Mouse (Mus musculus) thymus, postnatal 36 days (tissue): ENCODE measurements around the gene Mif.
A peak's percentile ranks its signal among the peaks of the same experiment; 100 is the strongest.
"Not testable (repeated sequence)": the region's sequence is repeated elsewhere in the genome, so short reads cannot be mapped to it uniquely, and the experiment has no call there.

Experiments
- DNase-seq, 2 experiments: peaks; one replicate each; pipeline ENCODE4 v3.0.0; 2022; ENCODE audit warnings: mixed read lengths in 2 of 2

Gene Mif

DNA sequence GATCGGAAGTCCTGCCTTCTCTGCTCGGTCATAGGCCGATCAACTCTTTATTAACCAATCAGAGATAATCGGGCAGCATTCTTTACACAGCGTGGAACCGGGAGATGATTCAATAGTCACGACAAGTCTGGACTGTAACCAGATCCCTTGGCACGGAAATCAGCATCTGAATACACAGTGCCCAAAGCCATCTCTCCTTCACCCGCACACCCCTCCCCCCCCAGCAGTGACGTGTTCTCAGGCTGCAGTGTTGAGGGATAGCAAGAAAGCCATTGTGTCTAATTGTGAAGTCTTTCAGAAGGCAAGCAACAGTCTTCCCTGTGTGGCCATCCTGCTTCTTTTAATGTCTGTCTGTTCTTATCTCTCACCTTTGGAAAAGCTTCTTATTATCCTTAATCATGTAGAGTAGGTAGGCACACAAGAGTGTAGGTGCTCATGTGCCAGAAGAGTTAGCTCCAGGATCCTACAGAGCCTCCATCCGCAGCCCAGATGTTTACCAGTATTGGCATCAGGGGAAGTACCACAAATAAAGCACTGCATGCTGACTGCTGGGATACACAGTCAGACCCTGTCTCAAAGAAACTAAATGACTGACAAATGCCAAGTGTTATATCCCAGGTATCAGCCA lies 13.0 kb upstream of the Mif start:
- no peak for DNase-seq

DNA sequence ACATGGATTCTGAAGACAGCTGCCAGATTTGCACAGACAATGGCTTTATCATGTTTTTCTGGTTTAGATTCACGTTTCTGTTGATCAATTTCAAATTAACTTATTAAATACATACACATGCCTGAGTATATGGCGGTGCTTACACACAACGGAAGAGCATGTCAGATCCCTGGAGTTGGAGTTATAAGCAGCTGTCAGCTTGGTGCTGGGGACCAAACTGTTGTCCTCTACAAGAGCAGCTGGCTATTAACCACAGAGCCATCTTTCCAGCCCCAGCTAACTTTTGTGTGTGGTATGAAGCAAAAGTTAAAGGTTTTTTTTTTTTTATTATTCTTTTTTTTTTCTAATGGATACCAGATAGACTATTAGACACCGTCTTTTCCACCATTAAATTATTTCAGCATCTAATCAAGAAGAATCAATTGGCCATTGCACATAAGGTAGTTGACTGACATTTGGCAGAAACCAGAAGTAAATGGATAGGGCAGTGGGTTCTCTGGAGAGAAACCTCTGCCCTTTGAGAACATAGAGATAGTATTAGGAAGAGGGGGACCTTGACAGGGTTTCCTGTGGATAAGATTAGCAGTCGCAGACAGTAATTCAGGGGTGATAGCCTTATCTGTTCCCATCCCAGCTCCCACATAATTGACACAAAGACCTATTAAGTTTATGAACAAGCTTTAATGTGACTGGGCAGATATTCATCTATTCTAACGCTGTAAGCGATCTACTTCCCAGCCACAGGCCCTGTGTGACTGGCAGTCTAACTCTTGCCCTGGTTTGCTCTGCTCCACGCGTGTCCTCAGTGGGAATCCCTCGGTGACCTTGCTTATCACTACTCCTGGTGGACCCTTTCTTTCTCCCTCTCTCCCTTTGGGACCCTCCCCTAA lies 12.2 kb upstream of the Mif start:
- DNase-seq = no peak

DNA sequence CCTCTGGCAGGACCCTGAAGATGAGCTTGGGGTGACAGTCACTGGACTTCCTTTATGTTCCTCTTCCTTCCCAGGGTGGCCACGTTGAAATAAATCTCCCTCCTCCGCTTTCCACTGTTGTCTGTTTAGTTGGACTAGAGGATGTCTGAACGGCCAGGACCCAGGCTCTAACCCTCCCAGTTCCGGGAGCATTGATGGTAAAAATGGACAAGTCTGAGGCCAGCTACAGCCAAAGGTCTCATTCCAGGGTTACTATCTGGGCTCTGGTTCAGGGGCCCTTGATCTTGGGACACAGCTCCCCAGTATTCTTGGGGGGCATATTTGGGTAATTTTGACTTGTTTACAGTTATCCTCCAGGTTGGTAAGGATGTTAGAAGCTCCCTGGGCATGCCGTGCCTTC lies 1.5 kb upstream of the Mif start:
- DNase-seq = no peak

DNA sequence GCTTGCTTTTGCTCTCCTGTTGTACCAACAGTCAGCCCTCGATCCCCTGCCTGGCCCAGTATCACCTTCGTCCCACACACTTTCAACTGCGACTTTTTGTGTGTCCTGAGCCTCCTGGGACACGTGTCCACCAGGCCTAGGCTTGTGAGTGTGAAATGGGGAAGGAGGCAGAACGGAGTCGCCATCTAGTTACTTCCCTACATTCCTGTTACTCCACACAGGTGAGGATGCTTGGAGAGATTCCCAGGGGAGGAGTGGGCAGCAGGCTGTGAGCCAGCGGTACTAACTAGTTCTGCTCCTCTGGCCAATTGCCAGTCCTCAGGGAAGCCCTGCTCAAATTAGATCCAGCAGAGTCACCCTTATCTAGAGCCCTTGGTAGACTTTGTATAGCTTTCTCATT lies 706 bp upstream of the Mif start:
- DNase-seq = peak in 1 of 2 experiments; percentile 14

DNA sequence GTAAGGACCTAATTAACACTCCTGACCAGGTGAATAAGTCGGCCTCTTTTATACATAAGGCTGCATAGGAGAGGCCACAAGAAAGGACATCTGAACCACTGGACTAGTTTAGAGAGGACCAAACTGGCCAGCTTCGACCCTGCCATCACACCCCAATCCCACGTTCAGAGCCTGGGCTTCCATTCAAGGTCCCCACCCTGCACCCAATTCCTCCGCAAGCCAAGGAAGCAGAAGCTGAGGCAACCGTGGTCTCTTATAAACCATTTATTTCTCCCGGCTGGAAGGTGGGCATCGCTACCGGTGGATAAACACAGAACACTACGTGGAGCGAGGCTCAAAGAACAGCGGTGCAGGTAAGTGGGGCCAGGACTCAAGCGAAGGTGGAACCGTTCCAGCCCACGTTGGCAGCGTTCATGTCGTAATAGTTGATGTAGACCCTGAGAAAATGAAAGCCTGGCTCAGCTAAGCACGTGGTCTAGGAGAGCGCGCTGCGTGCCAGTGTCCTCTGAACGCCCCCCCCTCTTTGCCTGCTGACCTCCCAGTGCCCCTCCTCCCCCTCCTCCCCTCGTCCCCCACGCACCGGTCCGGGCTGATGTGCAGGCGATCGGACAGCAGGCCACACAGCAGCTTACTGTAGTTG lies 813 bp downstream of the Mif start:
- peak in 1 of 2 experiments; percentile 46 for DNase-seq

DNA sequence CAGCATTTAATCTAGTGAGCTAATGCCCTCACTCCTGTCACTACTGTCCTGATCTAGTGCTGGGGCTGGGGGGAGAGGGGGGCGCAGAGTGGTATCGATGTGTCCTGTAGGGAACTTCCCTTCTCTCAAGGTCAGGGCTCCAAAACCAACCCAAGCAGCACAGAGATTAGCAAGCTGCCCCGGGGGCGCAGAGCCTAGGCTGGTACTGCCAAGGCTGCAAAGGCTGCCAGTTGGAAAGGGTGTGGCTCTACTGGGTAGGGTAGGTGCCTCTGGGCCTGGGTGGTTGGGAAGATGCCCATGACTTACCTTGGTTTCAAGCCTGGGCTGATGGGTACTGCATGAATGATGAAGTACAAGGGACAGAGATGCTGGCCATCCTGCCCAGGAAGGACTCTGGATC lies 2.4 kb downstream of the Mif start:
- no peak for DNase-seq

DNA sequence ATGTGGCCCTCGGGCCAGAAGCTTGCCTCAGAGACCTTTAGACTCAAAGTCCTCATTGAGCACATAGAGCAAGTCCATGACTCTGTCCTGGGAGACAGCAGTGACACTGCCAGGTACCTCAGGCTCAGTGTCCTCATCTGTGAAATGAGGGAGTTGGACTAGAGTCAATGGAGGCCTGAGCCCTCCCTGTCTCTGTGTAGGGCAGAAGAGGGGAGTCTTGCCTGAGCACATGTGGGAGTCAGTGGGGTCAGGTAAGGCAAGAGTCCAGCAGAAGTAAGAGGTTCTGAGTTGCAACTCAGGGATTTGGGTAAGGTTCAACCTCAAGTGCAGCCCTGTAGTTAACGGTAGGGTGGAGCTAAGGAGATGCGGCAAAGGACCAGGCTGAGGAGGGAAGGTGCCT lies 3.1 kb downstream of the Mif start:
- no peak for DNase-seq

DNA sequence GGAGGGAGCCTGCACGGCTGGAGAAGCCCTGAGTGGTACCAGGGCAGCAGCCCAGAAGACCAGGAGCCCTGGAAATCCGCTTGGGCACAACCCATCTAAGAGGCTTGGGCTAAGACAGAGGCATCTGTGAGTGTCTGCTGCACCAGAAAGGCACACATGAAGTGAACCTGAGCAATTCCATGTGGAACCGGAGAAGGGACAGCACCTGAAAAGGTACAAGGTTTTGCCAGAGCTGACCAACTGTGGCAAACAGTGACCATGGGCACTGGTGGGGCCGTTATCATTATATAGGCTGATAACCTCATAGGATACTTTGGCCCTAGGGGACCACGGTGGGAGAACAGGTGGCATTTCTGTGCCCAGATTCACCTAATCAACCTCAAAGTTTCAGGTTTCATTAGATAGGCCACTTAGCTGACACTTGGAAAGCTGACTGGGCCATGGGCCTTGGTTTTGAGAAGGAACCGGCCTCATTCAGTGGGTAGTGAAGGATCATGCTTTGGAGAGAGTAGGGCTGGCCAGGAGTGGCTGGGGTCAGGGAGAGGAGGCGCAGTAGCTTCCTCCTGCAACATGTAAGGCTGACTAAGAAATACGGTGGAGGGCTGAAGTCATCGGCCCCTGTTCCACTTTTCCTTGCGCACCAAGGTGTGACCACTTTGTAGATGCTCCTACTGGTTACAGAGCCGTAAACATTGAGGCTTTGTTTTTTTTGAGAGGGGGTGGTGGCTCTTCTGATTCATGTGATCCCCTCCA lies 3.7 kb downstream of the Mif start:
- no peak for DNase-seq

DNA sequence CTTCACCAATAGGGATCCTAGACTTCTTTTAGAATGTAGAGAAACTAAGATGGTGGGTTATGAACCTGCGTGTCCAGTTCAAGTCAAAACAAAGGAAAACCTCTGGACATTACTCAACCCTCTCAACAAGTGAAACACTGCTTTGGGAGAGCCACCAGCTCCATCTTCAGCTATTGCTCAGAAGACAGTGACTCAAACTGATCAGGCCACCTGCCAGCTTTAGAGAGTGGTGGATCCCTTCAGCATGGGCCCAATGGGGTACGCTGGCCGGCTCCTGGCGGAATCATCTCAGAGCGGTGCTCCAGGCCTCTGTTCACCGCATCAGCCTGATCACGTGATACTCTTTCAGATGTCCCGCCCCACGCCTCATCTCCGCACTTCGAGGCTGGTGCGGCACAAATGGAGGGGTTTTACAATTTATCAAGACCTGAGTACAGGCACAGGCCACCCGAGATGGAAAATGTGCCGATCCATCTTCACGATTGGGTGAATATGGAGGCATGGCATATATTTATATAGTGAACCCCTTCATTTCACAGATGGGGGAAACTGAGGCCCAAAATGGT lies 4.5 kb downstream of the Mif start:
- no peak for DNase-seq

DNA sequence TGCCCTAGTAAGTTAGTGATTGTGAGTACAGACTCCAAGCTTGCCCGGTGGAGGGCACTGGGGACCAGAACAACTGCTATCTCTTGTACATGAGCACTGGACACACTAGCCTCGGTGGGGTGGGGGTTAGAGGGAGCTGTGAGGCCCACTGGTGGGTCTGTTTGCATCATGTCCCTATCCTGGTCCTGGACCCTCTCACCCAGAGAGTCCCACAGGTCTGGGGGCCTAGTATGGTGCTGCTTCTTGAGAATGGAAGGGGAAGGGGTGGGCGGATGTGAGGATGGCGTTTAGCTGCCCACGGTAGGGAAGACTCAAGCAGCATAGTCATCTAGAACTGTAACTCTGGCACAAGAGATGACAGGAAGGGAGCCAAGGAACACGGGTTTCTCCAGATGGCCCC lies 5.2 kb downstream of the Mif start:
- no peak for DNase-seq

DNA sequence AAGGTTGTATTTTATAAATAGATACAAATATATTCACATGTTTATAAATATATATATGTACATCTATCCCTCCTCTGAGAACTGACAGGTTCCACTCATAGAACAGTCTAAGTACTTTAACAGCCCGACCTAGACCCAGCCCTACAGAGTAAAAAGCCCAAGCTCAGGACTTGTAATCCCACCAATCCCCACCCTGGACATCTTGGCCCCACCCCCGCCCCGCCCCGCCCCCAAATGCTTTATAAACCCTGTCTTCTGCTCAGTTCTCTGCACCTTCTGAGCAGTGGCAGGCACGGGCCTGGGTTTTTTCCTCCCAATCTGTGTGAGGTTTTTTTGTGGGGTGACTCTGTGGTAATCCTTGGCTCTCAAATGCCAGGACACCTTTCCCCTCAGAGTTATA lies 5.9 kb downstream of the Mif start:
- DNase-seq = no peak

DNA sequence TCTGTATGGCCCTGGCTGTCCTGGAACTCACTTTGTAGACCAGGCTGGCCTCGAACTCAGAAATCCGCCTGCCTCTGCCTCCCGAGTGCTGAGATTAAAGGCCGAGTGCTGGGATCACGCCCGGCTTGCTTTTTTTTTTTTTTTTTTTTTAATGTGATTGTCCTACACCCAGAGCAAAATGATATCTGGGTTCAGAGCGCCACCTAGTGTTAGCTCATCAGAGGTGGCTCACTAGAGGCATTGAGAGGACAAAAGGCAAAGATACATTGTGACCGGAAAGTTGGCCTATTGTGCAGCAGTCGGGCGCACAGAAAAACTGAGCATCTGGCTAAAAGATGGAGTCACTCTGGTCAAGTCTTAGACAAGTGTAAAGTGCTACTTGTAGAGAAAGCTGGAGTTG lies 6.6 kb downstream of the Mif start:
- peak; percentile 78 to 79 for DNase-seq

DNA sequence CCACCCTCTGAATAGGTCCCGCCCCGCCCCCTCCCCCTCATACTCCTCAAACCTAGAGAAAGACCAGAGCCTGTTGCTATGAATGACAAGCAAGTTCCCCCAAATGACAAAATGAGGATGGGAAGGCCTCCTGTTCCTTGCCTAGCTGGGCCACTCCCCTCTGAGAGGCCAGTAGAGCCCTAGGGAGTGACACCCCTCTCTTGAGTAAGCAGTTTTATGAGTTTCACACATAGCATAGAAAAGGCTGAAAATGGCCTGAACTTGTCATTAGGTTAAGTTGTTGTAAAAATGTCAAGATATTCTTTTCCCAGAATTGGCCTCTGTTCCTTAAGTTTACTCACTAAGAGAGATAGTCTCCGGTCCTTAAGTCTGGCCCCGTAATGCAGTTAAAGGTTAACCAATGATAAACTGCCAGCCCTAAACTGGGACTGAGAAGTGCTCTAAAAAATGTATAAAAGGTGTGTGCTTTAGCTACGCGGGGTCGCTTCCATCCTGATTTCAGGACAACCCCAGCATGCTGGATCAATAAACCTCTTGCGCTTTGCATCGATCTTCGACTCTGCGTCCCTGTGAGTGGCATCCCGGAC lies 7.4 kb downstream of the Mif start:
- no peak for DNase-seq

DNA sequence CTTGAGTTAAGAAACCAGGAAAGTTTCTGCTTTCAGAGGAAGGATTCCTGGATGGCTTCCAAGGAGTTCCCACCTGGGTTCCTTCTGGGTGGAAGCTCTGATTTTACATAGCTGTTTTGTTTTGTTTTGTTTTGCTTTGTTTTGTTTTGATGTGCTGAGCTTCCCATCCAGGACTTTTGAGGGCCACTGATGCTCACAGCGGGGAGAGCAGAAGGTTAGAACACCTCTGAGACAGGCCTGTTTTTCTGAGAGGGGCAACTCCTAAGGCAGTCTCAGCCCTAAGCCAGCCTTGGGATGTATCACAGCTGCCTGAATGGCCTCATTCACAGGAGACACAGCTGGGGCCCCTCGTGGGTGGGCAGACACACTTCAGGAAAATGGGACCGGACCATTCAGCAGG lies 8.4 kb downstream of the Mif start:
- DNase-seq = no peak

DNA sequence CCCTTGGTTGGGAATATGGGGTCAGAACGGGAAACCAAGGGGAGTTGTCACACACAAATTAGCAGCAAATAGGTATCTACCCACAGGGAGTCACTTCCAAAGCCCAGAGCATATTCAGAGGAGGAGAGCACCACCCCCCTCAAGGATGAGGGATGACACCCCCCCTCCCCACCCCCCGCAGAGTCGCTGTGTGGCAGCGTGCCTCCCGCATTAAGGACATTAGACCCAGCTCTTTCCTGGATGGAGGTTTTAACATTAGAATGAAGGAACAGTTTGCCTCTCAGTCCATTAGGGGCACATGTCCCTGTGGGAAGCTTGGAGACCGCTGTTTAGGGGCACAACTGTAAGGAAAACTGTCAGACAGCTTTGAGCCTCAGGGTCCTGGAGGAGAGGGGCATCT lies 9.0 kb downstream of the Mif start:
- DNase-seq = no peak

DNA sequence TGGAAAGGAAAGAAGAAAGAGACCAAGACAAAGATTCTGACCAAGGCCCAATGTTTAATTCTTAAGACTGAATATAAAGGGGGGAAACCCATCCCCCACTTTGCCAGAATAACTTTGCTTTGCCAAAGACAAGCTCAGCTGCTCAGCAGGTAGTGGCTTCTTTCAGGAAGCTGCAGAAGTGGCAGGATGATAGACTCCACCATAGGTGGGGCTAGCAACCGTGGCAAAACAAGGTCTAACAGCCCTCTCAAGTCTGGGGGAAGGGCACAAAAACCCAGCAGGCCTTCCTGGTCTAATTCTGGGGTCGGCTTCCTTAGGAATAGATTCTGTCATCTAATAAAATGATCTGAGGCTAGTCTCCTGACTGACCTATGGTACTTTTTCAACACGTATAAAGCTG lies 11.7 kb downstream of the Mif start:
- peak in 1 of 2 experiments; percentile 43 for DNase-seq

DNA sequence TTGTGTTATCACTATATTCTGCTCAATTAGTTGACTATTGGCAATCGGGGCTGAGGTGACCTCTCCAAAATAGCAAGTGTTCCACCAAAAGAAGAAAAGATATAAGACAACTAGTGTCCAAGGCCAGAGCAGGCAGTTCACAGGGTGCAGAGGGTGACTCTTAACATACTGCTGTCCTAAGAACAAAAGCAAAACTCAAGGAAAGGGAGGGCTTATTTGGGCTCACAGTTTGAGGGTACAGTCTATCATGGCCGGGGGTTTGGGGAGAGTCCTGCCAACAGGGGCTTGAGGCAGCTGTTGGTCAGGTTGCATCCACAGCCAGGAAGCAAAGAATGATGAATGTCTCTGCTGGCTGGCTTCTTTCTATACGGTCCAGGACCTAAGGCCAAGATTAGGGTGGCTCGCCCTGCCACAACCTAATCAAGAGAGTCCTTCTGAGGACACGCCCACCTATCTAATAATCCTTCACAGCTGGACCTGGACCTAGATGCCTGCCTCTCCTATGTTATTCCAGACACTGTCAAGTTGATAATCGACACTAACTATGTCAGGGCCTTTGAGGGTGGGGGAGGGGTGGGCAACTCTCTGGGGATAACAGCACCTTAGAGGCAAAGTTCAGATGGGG lies 14.6 kb downstream of the Mif start:
- no peak for DNase-seq

DNA sequence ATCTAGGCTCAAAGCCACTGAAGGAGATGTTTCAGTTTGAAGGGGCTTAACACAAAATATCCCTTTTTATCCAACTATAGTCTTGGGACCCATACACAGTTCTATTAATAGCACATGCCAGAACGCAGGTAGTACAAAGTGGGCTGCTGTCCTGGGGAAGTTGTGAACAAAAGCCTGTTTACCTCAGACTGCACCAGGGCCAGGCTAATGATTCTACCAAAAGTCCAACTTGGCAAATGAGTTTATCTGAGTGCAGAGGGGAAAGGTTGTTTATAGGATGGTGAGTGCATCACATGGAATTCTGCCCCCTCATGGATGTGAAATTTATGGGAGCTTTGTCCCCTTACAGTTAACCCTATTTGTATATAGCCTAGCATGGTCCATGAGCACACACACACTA lies 15.2 kb downstream of the Mif start:
- no peak for DNase-seq

DNA sequence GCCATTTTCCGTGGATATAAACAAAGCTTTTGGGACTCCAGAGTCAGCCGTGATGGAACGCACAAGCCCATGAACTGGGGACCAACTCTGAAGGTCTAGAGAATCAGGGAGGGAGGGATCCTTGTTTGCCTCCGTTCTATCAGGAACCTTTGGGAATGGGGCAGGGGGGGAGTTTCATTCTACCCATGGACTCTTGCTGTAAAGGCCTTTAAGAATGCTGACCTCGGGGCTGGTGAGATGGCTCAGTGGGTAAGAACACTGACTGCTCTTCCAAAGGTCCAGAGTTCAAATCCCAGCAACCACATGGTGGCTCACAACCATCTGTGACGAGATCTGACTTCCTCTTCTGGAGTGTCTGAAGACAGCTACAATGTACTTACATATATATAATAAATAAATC lies 16.1 kb downstream of the Mif start:
- not testable (repeated sequence) for DNase-seq

DNA sequence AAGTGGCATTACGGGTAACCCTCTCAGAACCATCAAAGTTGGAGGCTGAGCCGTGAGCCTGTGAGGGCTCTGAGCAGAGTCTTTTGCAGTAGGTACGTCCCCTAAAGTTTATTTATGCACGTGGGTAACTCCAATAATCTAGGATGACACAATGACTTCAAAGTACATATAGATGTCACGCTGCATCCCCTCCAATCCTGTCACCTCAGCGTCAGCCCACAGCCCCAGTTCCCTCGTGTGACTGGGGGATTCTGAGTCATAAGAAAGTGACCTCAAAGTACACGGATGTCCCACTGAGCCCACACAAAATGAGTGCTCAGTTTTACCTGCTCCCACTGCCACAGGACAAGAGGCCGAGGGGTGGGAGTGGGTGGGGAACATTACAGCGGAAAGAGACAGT lies 20.9 kb downstream of the Mif start:
- no peak for DNase-seq

DNA sequence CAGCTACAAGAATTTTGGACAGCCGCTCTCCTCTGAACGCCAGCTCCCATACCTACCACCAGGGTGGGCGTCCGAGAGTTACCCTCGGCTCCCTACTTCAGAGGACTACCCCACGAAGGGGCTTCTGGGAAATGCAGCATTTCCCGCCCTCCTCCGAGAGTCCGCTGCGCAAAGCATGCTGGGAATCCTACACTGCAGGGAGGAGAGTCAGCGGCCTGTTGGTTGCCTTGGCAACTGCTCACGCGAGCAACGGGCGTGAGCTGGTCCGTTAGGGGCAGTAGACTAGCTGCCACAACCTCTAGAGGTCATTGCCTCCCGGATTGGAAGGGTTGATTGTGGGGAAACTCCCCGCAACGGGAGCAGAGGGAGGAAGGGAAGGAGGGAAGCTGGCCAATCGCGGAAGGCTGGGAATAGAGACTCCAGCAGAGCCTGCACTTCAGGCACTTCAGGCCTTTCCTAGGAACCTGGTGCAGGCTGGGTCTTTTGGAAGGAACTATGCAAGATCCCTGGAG lies 22.7 kb downstream of the Mif start, which contains the start of gene Gstt2:
Gene Gstt2 (minus strand): TSS at position 177 of the 512 bp plus-strand sequence.
- DNase-seq = peak; percentile 87 to 90
